ENCODE assay signal across 8 mouse cellular contexts in the genomic region with DNA sequence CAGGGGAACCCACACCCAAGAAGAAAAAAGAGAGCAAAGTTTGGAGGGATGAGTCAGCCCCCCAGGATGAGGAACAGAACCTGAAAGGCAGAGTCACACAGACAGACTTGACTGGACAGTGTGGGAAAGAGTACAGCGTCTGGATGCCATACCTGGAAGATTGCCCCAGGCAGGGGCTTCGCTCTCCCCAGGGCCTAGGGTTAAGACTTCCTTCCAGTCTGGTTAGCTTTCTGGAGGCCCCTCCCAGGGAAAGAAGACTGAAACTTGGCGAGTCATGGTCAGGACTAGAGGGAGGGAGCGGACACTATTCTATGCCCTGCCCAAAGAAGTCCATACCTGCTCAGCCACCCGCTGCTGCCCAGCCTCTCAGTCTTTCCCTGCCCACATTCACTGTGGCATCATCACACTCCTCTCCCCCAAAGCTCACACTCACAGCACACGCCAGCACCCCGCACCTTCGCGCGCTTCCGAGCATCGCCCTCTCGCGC. TPM values are rescaled to one million over a fixed set of nuclear protein-coding genes. Genes with fewer than 3 reads are reported as not detected.
DNase-seq lines count a peak whose midpoint lies in the region; ATAC-seq lines count a peak whose summit lies in the region.

No protein-coding gene starts in this region.

- peaks cover 8% of the 10 kb centered on the region; the same call in 1 of the 2 replicates for H3K4me1 ChIP-seq in kidney, embryonic 16.5 days (ENCODE audit: insufficient read depth, low read length)
- peaks cover 20% of the 10 kb centered on the region for H3K4me1 ChIP-seq in embryonic facial prominence, embryonic 15.5 days
- peaks cover 13% of the 10 kb centered on the region for H3K4me1 ChIP-seq in intestine, embryonic 16.5 days (ENCODE audit: control insufficient read depth, insufficient read depth, low read length)
- peaks cover 45% of the 10 kb centered on the region for H3K4me1 ChIP-seq in neural tube, embryonic 12.5 days

- H3K9me3 ChIP-seq in kidney, embryonic 16.5 days (ENCODE audit: low read length) = no peaks in the 10 kb centered on the region
- H3K9me3 ChIP-seq in embryonic facial prominence, embryonic 15.5 days (replicated peaks) = no peaks in the 10 kb centered on the region
- H3K9me3 ChIP-seq in intestine, embryonic 16.5 days (ENCODE audit: control insufficient read depth, low read length) = 0 out of 2 replicates have a peak, but pooled peaks cover 6% of the 10 kb centered on the region
- H3K9me3 ChIP-seq in neural tube, embryonic 12.5 days = no peaks in the 10 kb centered on the region

- intact Hi-C loops in left cerebral cortex, postnatal 10 days (cut with DNase I) = loop anchor here (5.0 kb wide), 1 partner anchor 39 kb away; no protein-coding TSS in a partner anchor

- 16% methylated on average over 14 of the region's 14 CpGs for WGBS in kidney, embryonic 16.5 days
- WGBS in embryonic facial prominence, embryonic 15.5 days = 10% methylated on average over 14 of the region's 14 CpGs
- 15% methylated on average over 14 of the region's 14 CpGs for WGBS in intestine, embryonic 16.5 days
- 12% methylated on average over 14 of the region's 14 CpGs for WGBS in neural tube, embryonic 12.5 days

- no peak overlapping the region for H3K27ac ChIP-seq in kidney, embryonic 16.5 days (ENCODE audit: low read length)
- no peak overlapping the region for H3K27ac ChIP-seq in embryonic facial prominence, embryonic 15.5 days (replicated peaks)
- no peak overlapping the region for H3K27ac ChIP-seq in intestine, embryonic 16.5 days (ENCODE audit: low read length)
- no peak overlapping the region for H3K27ac ChIP-seq in neural tube, embryonic 12.5 days

- peak; percentile 43 for ATAC-seq in kidney, embryonic 16.5 days (ENCODE audit: low FRiP score, low TSS enrichment)
- no peak for ATAC-seq in embryonic facial prominence, embryonic 15.5 days (ENCODE audit: insufficient number of reproducible peaks, low FRiP score, low TSS enrichment, low read depth)
- peak; percentile 36 for ATAC-seq in intestine, embryonic 16.5 days
- ATAC-seq in neural tube, embryonic 12.5 days (ENCODE audit: low FRiP score, low read depth) = no peak; the same call in 1 of the 2 replicates

- H3K9ac ChIP-seq in kidney, embryonic 16.5 days (replicated peaks; ENCODE audit: low read length) = peak overlapping the region; percentile 72
- peak overlapping the region; percentile 29 for H3K9ac ChIP-seq in embryonic facial prominence, embryonic 15.5 days
- peak overlapping the region; percentile 70; the same call in 1 of the 2 replicates for H3K9ac ChIP-seq in intestine, embryonic 16.5 days (ENCODE audit: low read depth, low read length)
- peak overlapping the region; percentile 96 for H3K9ac ChIP-seq in neural tube, embryonic 12.5 days

- H3K27me3 ChIP-seq in kidney, embryonic 16.5 days (ENCODE audit: insufficient read depth, low read length) = peaks cover 12% of the 10 kb centered on the region
- H3K27me3 ChIP-seq in embryonic facial prominence, embryonic 15.5 days = peaks cover 7% of the 10 kb centered on the region; the same call in 1 of the 2 replicates
- H3K27me3 ChIP-seq in intestine, embryonic 16.5 days (replicated peaks; ENCODE audit: control insufficient read depth, insufficient read depth, low read length) = peaks cover 7% of the 10 kb centered on the region; the same call in 1 of the 2 replicates
- H3K27me3 ChIP-seq in neural tube, embryonic 12.5 days (replicated peaks) = no peaks in the 10 kb centered on the region

- no peaks in the 10 kb centered on the region for H3K36me3 ChIP-seq in kidney, embryonic 16.5 days (ENCODE audit: insufficient read depth, low read length)
- H3K36me3 ChIP-seq in embryonic facial prominence, embryonic 15.5 days = no peaks in the 10 kb centered on the region
- H3K36me3 ChIP-seq in intestine, embryonic 16.5 days (ENCODE audit: control insufficient read depth, insufficient read depth, low read length) = no peaks in the 10 kb centered on the region
- H3K36me3 ChIP-seq in neural tube, embryonic 12.5 days = no peaks in the 10 kb centered on the region

- peak overlapping the region; percentile 71 for H3K4me3 ChIP-seq in kidney, embryonic 16.5 days (ENCODE audit: low read length)
- H3K4me3 ChIP-seq in embryonic facial prominence, embryonic 15.5 days (replicated peaks) = peak overlapping the region; percentile 67
- peak overlapping the region; percentile 67 for H3K4me3 ChIP-seq in intestine, embryonic 16.5 days (ENCODE audit: low read length)
- H3K4me3 ChIP-seq in neural tube, embryonic 12.5 days = peak overlapping the region; percentile 83

- H3K4me2 ChIP-seq in kidney, embryonic 16.5 days (replicated peaks; ENCODE audit: low read depth, low read length) = peak overlapping the region; percentile 99
- H3K4me2 ChIP-seq in embryonic facial prominence, embryonic 15.5 days (replicated peaks) = peak overlapping the region; percentile 94
- H3K4me2 ChIP-seq in intestine, embryonic 16.5 days (ENCODE audit: low read depth, low read length) = peak overlapping the region; percentile 98
- peak overlapping the region; percentile 91 for H3K4me2 ChIP-seq in neural tube, embryonic 12.5 days (replicated peaks)

- DNase-seq in kidney, adult 11 months = no peak
- no peak for DNase-seq in left cerebral cortex, postnatal 10 days (ENCODE audit: extremely low spot score in 1 of 2, low spot score in 2 of 2)
- no peak for DNase-seq in kidney, adult 18-20 months
- DNase-seq in gastrocnemius, postnatal 25 days = no peak

RNA-seq across cellular contexts. Expression of a gene that starts 0.8 kb away (rescaled TPM):
- 4.3 and 6.6 TPM in 2 replicates for polyA plus RNA-seq in kidney, embryonic 16.5 days (2015; fragmentation: Nextera tagmentation; extraction: Ambion mirVana)
- polyA plus RNA-seq in embryonic facial prominence, embryonic 15.5 days (2015; fragmentation: Nextera tagmentation; extraction: Ambion mirVana) = 7.5 and 8.0 TPM in 2 replicates
- polyA plus RNA-seq in intestine, embryonic 16.5 days (2015; fragmentation: Nextera tagmentation; extraction: Ambion mirVana) = 1.2 and 1.5 TPM in 2 replicates
- polyA plus RNA-seq in neural tube, embryonic 12.5 days (2016; fragmentation: Nextera tagmentation; extraction: Ambion mirVana) = 42.8 and 60.0 TPM in 2 replicates
- 100 to 1,000 TPM; 305 to 320 TPM for total RNA-seq in left cerebral cortex, postnatal 10 days (2021)
- total RNA-seq in gastrocnemius, postnatal 25 days (2021) = 1 to 10 TPM; 4.4 to 4.5 TPM

RNA-seq across cellular contexts. Expression of a gene that starts 18.7 kb away (rescaled TPM):
- polyA plus RNA-seq in kidney, embryonic 16.5 days (2015; fragmentation: Nextera tagmentation; extraction: Ambion mirVana) = 16.3 and 18.5 TPM in 2 replicates
- 8.8 and 12.6 TPM in 2 replicates for polyA plus RNA-seq in embryonic facial prominence, embryonic 15.5 days (2015; fragmentation: Nextera tagmentation; extraction: Ambion mirVana)
- 8.0 and 9.7 TPM in 2 replicates for polyA plus RNA-seq in intestine, embryonic 16.5 days (2015; fragmentation: Nextera tagmentation; extraction: Ambion mirVana)
- polyA plus RNA-seq in neural tube, embryonic 12.5 days (2016; fragmentation: Nextera tagmentation; extraction: Ambion mirVana) = 1.7 and 2.0 TPM in 2 replicates
- total RNA-seq in left cerebral cortex, postnatal 10 days (2021) = 1 to 10 TPM in 1 of 2 experiments, under 1 TPM in 1; 0.85 to 1.4 TPM
- under 1 TPM in 1 of 2 experiments, not detected in 1; 0.75 TPM for total RNA-seq in gastrocnemius, postnatal 25 days (2021)

RNA-seq across cellular contexts. Expression of a gene that starts 25.8 kb away (rescaled TPM):
- 60.5 and 67.6 TPM in 2 replicates for polyA plus RNA-seq in kidney, embryonic 16.5 days (2015; fragmentation: Nextera tagmentation; extraction: Ambion mirVana)
- polyA plus RNA-seq in embryonic facial prominence, embryonic 15.5 days (2015; fragmentation: Nextera tagmentation; extraction: Ambion mirVana) = 65.9 and 69.2 TPM in 2 replicates
- 26.3 and 26.6 TPM in 2 replicates for polyA plus RNA-seq in intestine, embryonic 16.5 days (2015; fragmentation: Nextera tagmentation; extraction: Ambion mirVana)
- 172 and 176 TPM in 2 replicates for polyA plus RNA-seq in neural tube, embryonic 12.5 days (2016; fragmentation: Nextera tagmentation; extraction: Ambion mirVana)
- total RNA-seq in left cerebral cortex, postnatal 10 days (2021) = 10 to 100 TPM; 61.9 to 67.5 TPM
- 1 to 10 TPM; 4.0 TPM for total RNA-seq in gastrocnemius, postnatal 25 days (2021)

RNA-seq across cellular contexts. Expression of a gene that starts 28.9 kb away (rescaled TPM):
- not detected in 2 replicates for polyA plus RNA-seq in kidney, embryonic 16.5 days (2015; fragmentation: Nextera tagmentation; extraction: Ambion mirVana)
- 0.21 TPM in 1 of 2 replicates, not detected in the other for polyA plus RNA-seq in embryonic facial prominence, embryonic 15.5 days (2015; fragmentation: Nextera tagmentation; extraction: Ambion mirVana)
- polyA plus RNA-seq in intestine, embryonic 16.5 days (2015; fragmentation: Nextera tagmentation; extraction: Ambion mirVana) = 0.07 TPM in 1 of 2 replicates, not detected in the other
- not detected in 2 replicates for polyA plus RNA-seq in neural tube, embryonic 12.5 days (2016; fragmentation: Nextera tagmentation; extraction: Ambion mirVana)
- under 1 TPM in 1 of 2 experiments, not detected in 1; 0.20 TPM for total RNA-seq in left cerebral cortex, postnatal 10 days (2021)
- not detected for total RNA-seq in gastrocnemius, postnatal 25 days (2021)

RNA-seq across cellular contexts. Expression of a gene that starts 31.2 kb away (rescaled TPM):
- polyA plus RNA-seq in kidney, embryonic 16.5 days (2015; fragmentation: Nextera tagmentation; extraction: Ambion mirVana) = 0.42 and 0.80 TPM in 2 replicates
- 0.62 and 0.72 TPM in 2 replicates for polyA plus RNA-seq in embryonic facial prominence, embryonic 15.5 days (2015; fragmentation: Nextera tagmentation; extraction: Ambion mirVana)
- 0.13 and 0.20 TPM in 2 replicates for polyA plus RNA-seq in intestine, embryonic 16.5 days (2015; fragmentation: Nextera tagmentation; extraction: Ambion mirVana)
- polyA plus RNA-seq in neural tube, embryonic 12.5 days (2016; fragmentation: Nextera tagmentation; extraction: Ambion mirVana) = 1.2 and 1.5 TPM in 2 replicates
- total RNA-seq in left cerebral cortex, postnatal 10 days (2021) = not detected
- total RNA-seq in gastrocnemius, postnatal 25 days (2021) = not detected

Comparison
In these comparisons a context has a peak if more than half of its experiments do, and no peak if none do; other contexts are left out.
1. ATAC-seq: peak in kidney, embryonic 16.5 days (single experiment) and intestine, embryonic 16.5 days (single experiment); none in embryonic facial prominence, embryonic 15.5 days (single experiment) and neural tube, embryonic 12.5 days (single experiment).
2. H3K9ac ChIP-seq: peak in every context shown above with its lines; median percentile 96 in neural tube, embryonic 12.5 days; 72 in kidney, embryonic 16.5 days; 70 in intestine, embryonic 16.5 days; 29 in embryonic facial prominence, embryonic 15.5 days.
3. Peak in every context shown above with its lines, with median percentiles within 50 percentile points of each other: H3K4me2 ChIP-seq and H3K4me3 ChIP-seq.